Mouse (Mus musculus) brain, embryonic 14.5 days (tissue): Measurements from ENCODE around the gene Spata7.

Source experiments
- CTCF ChIP-seq: fragments of 200-500 bp; IDR thresholded peaks from 2 replicates; pipeline ENCODE4 v1.5.1; 2012; ENCODE audit warnings: inconsistent platforms, mild to moderate bottlenecking, moderate library complexity, borderline replicate concordance; ENCODE audit not compliant: insufficient read depth, insufficient read length; ENCODE audit errors: extremely low read depth
- POLR2A ChIP-seq: fragments of 200-500 bp; IDR thresholded peaks from 2 replicates; pipeline ENCODE4 v1.6.1; 2012; ENCODE audit warnings: mild to moderate bottlenecking, inconsistent platforms, borderline replicate concordance; ENCODE audit not compliant: poor library complexity, insufficient read depth, insufficient read length, severe bottlenecking; ENCODE audit errors: extremely low read depth

GRCm38 (mm10) chr12:98703961-98704360 is 76.0 kb downstream of the Spata7 start:
- TF ChIP-seq POLR2A, result no peak
- no peak for TF ChIP-seq CTCF
